Mouse (Mus musculus) liver (tissue): ENCODE measurements around the gene Fus.
"Not testable (repeated sequence)": the region's sequence is repeated elsewhere in the genome, so short reads cannot be mapped to it uniquely, and the experiment has no call there.

ENCODE experiments used
- DNase-seq: peaks from one replicate; pipeline ENCODE4 v3.0.0-alpha.2; 2020; ENCODE audit warnings: mixed read lengths

The Fus gene

GRCm38 (mm10) chr7:127967004-127967921 is at the start of gene Fus:
Gene Fus, plus strand, starts transcription at chr7:127967457.
- peak; percentile 95 for DNase-seq

DNA sequence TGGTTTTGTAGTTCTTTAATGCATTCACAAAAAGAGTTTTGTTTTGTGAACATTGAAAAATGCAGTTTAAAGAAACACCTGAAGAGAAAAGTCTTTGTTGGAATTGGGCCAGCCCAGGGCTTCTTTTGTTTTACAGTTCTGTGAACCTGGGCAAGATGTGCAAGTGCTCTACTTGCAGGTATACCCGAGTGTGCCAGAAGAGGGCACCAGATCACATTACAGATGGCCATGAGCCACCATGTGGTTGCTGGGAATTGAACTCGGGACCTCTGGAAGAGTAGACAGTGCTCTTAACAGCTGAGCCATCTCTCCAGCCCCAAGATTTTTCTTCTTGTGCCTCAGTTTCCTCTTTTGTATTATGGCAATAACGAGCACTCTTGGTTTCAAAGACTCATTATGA is 49.1 kb upstream of the Fus start:
- peak; percentile 72 for DNase-seq

DNA sequence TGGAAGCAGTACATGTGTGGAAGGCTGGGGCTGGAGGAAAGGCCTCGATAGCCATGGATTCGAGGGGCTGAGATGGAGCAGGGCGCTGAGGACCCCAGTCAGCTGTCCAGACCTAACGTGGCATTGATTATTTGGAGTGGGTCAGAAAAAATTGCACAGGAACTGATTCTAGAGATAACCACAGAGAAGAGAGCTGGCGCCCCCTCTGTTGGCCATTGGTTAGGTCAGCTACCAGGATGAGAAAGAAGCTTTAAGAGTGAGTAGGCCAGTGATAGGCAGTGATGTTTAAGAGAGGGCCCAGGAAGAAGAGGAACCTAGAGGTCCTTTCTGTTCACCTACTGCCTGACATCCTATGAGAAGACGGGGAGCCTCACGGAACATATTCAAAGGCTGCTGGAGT is 48.0 kb upstream of the Fus start:
- DNase-seq: peak; percentile 47

DNA sequence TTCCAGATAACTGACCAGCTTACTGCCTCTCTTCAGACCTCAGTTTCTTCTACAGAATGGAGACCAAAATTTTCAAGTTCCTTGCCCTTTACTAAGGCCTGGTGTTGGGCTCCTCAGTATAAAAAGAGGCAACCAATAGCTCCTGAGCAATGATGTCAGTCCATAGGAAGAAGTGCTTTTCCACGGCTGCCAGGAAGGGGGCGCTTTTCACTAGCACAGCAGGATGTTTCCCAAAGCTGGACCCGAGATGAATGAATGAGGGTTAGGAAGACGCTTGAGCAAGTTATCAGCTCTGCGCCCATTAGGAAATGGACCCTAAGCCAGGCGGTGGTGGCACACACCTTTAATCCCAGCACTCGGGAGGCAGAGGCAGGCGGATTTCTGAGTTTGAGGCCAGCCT is 45.7 kb upstream of the Fus start:
- peak; percentile 58 for DNase-seq

DNA sequence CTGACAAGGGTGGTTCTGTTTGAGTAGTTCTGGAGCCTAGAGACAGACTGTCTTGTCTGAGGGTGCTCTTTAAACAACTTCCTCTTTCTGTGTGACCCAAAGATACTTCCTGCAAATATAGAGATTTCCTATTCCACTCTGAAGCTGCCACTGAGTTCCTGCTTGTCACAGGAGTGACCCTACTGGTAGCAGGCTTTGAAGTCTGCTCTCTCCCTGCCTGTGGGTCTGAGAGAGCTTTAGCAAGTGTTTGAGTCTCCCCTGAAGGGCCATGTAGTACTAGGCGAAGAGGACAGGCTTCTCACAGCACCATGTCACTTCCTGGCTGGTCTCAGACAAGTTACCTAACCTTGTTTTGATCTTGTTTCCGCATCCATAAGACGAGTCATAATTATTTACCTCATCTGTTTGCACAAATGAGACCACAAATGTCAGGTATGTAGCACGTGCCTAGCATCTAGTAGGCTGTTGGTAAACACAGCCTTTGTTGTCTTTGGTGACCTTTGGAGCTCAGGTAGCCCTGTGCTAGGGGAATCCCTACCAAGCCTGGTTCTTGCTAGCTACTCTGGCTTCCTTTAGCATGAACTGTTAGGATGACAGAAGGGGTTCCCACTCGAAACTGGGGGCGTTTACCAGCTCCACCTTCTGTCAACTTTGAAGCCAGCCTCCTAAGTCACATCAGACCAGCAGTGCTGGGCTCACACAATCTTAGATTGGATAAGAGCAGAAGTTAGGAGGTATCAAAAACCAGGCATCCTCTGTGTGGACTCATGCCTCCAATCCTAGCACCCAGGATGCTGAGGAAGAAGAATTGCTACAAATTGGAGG is 44.6 kb upstream of the Fus start:
- DNase-seq: no peak

DNA sequence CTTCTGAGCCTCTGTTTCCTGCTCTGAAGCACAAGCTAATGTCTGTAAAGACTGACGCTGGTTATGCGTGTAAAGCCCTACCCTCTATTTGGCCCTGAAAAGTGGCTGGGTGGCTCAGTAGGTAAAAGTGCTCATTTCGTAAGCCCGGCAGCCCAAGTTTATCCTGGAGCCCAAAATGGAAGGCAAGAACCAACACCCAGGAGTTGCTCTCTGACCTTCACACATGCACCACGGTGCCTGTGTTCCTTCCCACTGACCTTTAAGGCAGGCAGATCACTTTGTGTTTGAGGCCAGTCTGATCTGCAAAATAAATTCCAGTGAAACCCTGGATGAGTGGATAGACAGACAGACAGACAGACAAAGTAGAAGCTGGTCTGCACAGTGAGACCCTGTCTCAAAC is 43.5 kb upstream of the Fus start:
- no peak for DNase-seq

DNA sequence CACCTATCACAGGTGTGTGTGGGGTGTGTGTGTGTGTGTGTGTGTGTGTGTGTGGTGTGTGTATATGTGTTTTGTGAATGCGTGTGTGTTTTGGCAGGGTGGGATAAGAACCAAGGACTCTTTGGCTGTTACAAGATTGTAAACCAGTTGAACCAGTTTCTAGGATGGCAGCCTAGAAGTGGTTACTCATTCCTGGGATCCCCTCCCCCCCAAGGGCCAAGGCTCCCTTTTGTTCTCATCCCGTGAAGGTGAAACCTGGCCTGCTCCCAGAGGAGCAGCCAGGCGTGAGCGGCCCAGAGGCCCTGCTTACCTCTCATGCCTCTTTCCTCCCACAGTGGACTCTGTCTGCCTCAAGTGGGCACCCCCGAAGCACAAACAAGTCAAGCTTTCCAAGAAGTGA is 42.0 kb upstream of the Fus start:
- DNase-seq: no peak

GRCm38 (mm10) chr7:127926066-127926465 is 41.2 kb upstream of the Fus start:
- DNase-seq: no peak

- no peak for DNase-seq
These were observed 40.4 kb upstream of the Fus start for GRCm38 (mm10) chr7:127926846-127927245.

GRCm38 (mm10) chr7:127927726-127928125 is 39.5 kb upstream of the Fus start:
- no peak for DNase-seq

DNA sequence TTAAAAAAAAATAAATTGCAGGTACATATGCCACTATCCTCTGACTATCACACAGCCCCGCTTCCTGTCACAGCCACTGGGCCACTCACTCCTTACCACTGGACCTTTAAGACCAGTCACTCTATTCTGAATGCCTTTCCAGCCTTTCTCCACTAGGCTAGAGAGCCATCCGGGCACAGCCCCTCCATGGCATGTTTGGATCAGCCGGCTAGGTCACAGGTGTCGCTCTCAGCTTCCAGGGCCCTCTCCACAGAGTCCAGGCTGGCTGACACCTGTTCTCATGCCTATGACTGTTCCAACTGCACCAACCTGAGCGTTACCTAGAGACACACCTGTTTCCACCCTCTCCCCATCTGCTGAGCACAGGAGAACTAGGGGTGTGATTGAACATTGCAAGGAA is 38.7 kb upstream of the Fus start:
- no peak for DNase-seq

DNA sequence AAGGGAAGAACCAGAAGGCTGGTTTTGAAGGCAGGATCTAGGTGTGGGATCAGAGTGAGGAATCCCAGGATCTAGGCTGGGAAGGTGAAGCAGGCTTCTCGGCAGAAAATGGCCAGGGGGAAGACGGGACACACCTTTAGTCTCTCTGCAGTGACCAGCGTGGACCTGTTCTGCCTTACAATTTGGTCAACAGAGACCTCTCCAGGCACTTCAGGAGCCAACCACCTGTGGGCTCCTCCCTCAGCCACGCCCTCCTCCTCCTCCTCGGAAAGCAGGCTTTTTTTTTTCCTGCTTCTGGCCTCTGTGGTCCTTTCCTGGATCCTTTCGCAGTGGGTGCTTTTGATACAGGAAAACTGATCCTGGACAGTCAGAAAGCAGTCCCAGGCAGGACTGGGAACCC is 37.3 kb upstream of the Fus start, which contains the start of gene Prss8:
Prss8 (minus strand) TSS at position 182 of the 400 bp plus-strand sequence.
- peak; percentile 65 for DNase-seq

DNA sequence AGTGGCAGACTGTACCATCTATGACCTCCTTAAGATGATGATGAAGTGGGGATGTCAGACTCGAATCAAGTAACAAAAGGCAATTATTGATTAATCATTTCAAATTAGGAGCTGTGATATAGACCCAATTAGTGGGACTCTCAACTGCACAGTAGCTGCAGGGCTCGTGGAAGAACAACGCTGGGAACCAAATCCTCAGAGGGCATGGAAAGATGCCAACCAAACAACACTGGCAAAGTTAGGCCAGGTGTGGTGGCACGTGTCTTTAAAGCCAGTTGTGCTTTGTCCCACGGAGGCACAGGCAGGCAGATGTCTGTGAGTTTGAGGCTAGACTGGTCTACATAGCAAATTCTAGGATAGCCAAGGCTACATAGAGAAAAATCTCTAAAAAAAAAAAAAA is 36.6 kb upstream of the Fus start:
- no peak for DNase-seq

- DNase-seq: no peak
These were observed 35.7 kb upstream of the Fus start for GRCm38 (mm10) chr7:127931351-127932135.

- no peak for DNase-seq
These were observed 34.8 kb upstream of the Fus start for GRCm38 (mm10) chr7:127932273-127933031.

DNA sequence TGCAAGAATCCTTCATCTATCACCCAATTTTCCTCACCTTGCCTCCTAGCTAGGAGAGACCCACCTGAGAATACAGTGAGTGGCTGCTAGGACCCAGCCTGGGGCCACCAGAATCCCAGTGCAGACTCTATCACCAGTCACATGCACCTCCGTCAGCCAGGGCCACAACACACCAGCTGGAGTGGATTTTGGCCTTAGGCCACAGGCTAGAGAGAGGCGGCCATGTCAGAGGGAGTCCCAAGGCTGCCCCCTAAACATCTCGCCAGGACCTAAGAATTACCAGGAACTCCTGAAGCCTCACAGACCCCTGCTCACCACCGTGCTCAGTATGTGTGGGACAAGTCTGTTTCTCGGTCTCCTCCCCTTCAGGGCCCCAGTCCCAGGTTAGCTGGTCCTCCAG is 33.2 kb upstream of the Fus start:
- no peak for DNase-seq

DNA sequence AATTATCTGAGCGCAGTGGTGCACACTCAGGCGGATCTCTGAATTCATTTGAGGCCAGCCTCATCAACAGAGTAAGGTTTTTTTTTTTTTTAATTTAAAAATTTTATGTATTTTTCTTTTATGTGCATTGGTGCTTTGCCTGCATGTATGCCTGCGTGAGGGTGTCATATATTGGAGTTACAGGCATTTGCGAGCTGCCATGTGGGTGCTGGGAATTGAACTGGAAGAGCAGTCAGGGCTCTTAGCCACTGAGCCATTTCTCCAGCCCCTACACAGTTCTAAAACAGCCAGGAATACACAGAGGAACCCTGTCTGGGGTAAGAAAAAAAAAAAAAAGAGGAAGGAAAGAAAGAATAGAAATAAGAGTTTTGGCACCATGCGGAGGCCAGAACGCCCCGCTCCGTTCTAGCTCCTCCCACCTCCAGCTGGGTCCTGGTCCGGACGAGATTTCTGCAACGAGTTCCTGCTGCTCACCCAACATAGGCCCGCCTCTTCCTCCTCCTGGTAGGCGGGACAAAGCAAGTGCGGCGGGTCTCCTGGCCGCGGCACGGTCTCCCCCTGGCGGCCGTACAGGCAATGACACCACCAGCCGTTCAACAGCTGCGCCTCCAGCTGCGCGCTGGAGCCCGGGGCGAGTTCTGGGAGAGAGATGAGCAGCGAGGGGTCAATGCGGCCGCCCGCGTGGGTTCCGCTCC is 32.1 kb upstream of the Fus start:
- peak; percentile 95 for DNase-seq

DNA sequence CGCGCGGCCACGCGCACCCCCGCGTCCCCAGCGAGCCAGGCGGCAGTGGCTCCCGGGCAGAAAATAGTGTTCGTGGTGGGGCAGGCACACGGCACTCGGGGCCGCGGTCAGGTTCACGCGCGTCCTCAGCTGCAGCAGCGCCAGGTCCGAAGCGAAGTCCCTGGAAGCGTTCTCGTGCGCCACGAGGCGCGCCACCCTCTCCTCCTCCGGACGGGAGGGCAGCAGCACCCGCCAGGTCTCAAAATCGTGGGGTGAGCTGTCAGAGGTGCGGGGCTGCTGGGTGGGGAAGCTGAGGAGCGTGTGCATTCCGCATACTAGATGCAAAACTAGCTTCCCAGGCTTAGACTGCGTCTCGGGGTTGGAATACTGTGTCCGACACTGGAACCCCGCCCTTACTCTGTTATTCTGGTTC is 31.5 kb upstream of the Fus start:
- DNase-seq: peak; percentile 31

DNA sequence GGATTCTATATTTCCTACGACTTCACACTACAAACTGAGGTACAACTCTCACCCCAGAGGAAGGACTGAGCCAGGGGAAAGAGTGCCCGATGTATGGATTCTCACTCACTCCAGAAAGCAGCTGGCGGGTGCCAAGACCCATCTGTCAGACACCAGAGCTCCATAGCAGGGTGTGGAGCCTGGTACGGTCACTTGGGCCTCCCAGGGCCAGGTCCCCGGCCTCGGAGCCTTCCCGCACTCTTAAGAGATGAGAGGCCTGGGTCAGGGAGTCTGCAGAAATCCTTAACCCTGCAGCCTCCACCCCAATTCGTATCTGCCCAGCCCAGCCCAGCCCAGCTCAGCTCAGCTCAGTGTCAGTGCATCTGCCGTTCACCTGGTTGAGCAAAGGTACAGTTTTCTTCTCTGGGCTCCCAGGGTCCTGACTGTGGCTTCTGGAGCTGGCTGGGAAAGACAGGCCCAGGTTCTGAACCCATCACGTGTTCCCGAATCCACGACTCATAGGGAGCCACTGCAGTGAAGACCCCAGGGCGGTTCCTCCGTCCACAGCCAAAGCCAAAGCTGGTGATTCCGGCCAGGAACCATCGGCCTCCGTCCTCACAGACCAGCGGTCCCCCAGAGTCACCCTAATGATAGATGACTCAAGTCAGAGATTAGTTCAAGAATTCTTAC is 30.9 kb upstream of the Fus start:
- DNase-seq: no peak

DNA sequence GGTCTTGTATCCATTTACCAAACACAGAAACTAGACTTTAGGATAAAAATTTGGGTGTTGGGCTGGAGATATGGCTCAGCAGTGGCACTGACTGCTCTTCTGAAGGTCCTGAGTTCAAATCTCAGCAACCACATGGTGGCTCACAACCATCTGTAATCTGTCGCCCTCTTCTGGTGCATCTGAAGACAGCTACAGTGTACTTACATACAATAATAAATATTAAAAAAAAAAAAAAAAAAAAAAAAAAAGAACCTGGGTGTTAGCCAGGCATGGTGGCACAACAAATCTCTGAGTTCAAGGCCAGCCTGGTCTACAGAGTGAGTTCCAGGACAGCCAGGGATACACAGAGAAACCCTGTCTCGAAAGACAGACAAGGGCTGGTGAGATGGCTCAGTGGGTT is 25.2 kb upstream of the Fus start:
- not testable (repeated sequence) for DNase-seq

- no peak for DNase-seq
These were observed 22.6 kb upstream of the Fus start for GRCm38 (mm10) chr7:127944614-127945013.
